Mouse (Mus musculus) Muller cell, postnatal 12 days (primary cell): Measurements from ENCODE around the gene Sertad4.

ENCODE experiments used
- DNase-seq: peaks from one replicate; pipeline ENCODE4 v3.0.0-alpha.2; 2015; ENCODE audit errors: inconsistent ontology term

Sertad4 gene

GRCm38 (mm10) chr1:192806168-192807157 lies 49.1 kb downstream of the Sertad4 start:
- DNase-seq = peak; percentile 36

- no peak for DNase-seq
These were observed 55.2 kb downstream of the Sertad4 start for GRCm38 (mm10) chr1:192800338-192800737.

GRCm38 (mm10) chr1:192799165-192799991 lies 56.2 kb downstream of the Sertad4 start:
- DNase-seq = no peak

- no peak for DNase-seq
These were observed 57.1 kb downstream of the Sertad4 start for GRCm38 (mm10) chr1:192798212-192799164.

GRCm38 (mm10) chr1:192797011-192797274 lies 58.6 kb downstream of the Sertad4 start:
- DNase-seq = no peak

- DNase-seq = no peak
These were observed 59.1 kb downstream of the Sertad4 start for GRCm38 (mm10) chr1:192796201-192797010.

- DNase-seq = no peak
These were observed 60.4 kb downstream of the Sertad4 start for GRCm38 (mm10) chr1:192794957-192795745.
